Mouse (Mus musculus) 3134 (cell line): Measurements from ENCODE around the gene Rlf.
A peak's percentile ranks its signal among the peaks of the same experiment; 100 is the strongest.

Experiments used
- DNase-seq: peaks from one replicate; pipeline ENCODE4 v3.0.0-alpha.2; 2011; ENCODE audit warnings: low spot score; ENCODE audit not compliant: insufficient read length; ENCODE audit errors: extremely low read depth

Gene Rlf

DNA sequence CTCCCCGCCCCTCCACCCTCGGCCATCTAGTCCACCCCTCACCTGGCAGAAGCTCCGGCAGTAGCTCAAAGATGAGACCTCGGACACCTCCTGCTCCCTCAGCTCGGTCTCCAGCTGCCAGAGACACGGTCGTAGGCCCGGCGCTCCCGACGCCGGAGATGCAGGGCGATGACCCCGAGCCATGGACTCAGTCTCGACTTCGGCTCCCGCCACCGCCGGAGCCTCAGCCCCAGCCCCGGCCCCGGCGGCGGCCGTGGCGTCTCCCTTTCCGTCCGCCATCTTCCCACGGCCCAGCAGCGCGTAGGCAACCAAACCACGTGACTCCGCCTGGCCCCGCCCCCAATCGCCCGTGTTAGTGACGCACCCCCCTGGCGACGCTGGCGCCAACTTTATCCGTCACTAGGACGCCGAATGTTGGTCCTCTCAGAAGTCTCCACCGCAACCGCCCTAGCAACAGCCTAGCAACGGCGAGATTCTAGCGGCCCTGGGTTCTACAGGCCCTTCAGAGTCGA, at the start of gene Rlf:
Rlf (minus strand) TSS at position 292 of the 512 bp plus-strand sequence.
- peak; percentile 95 for DNase-seq

DNA sequence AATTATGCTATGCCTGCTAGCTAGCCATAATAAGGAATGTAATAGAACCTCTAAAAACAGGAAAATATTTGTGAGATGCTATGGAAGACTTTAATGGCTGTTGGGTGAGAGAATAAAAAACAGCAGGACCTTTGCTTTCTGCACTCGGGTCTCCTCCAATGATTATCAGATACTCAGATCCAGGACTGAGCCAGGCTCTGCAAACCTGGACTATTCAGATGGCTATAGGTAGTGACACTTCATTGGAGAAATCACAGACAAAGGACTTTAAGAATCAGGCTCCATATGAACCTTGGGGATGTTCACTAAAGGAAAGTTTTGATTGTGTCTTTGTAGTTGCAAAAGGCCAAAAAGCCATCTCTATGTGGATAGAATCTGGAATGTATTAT, 26.7 kb upstream of the Rlf start:
- DNase-seq: no peak

DNA sequence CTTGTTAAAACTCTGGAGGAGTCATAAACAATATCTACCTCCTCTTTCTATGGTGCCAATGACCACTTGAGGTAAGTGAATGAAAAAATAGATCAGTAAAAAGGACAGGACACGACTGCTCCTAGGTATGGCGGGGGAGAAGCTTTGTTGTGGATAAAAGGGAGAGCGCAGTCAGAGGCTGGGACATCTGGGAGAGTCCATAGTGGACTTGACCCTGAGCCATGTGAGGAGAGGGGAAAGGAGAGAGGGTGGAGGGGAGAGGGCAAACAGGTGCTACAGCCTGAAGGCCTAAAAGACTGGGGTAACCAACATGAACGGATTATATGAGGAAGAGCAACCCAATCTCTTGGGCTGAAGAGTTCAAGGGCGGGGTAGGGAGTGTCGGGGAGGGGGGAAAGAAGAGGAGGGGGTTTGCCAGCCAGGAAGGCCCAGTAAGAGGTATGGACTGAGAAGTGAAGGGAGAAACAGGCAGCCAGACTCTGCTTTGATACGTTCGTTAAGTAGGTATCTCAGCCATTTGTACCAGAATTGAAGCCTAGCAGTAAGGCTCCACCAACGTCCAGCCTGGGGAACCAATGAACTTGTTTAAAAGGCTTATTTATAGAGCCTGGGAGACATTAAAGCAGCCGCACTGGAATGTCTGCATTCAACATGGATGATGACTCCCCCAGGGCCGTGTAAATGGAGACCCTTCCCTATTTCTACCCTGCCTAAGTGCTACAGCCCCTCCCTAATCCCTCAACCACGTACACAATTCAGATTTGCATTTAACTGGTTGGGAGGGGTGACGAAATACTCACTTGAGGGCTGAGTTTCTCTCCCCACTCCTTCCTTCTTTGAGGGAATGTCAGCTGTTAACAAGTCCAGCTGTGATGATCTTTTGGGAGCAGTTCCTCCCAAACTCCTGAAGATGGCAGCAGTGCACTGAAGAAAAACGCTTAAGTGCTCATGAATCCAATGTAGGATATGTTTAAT, 26.0 kb upstream of the Rlf start:
- DNase-seq: no peak

DNA sequence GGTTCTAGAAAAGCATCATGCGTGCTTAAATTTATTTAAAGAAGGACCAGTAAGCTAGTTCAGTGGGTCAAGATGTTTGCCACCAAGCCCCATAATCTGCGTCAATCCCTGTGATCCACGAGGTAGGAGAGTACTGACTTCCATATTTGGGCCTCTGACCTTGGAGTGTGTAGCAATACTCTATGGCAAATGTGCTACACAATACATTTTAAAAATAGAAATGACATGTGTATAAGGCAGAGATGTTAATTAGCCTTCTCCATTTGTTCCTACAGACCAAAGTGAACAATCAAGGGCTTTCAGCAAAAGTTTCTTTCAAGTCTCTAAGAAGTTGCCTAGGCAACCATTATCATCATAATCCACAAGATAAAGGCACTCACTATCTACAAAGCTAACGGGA, 25.0 kb upstream of the Rlf start:
- no peak for DNase-seq

DNA sequence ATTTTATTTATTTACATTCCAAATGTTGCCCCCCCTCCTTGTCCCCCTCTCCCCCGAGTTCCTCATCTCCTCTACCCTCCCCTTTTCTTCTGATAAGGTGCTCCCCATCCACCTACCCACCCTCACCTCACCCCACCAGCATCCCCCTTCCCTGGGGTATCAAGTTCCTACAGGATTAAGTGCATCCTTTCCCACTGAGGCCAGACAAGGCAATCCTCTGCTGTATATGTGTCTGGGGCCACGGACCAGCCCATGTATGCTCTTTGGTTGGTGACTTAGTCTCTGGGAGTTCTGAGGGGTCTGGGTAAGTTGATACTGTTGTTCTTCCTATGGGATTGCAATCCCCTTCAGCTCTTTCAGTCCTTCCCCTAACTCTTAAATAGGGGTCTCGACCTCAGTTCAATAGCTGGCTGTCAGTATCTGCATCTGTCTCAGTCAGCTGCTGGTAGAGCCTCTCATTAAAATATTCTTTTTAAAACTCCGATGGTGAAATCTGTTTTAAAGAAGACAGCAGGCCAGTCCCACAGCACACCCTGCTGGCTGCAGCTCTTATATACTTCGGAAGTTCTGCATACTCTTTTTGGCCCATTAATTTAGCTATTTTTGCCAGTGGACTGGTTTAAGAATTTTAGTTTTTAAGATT, 17.0 kb upstream of the Rlf start:
- DNase-seq: no peak

DNA sequence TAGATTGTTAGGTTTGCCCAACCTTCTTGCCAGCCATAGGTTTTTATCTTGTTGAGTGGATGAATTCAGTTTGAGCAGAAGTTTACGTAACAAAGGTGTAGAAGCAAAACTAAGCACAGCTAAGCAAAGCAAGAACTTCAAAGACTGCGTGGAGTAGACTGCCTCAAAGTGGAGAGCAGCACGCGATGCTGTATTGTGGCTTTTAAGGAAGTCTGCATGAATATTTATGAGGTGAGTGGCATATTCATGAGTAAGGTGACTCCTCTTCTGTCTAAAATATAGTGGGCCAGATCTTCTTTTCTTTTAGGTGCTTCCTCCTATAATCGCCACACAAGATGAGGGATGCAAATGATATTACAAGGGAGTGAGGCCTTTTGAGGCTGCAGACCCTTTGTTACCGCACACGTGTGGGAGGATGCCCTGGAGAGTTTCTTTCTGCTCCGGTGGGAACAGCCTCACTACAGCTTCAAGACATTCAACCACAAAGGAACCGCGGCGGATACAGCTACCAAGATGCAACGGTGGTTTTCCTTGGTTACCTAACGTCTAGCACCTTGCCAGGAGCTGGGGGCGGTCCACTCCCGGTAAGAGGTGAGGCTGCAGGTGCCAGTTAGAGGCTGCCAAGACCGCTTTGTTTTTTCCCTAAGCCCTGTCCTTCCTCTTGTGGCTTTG, 16.2 kb upstream of the Rlf start:
- DNase-seq: no peak

DNA sequence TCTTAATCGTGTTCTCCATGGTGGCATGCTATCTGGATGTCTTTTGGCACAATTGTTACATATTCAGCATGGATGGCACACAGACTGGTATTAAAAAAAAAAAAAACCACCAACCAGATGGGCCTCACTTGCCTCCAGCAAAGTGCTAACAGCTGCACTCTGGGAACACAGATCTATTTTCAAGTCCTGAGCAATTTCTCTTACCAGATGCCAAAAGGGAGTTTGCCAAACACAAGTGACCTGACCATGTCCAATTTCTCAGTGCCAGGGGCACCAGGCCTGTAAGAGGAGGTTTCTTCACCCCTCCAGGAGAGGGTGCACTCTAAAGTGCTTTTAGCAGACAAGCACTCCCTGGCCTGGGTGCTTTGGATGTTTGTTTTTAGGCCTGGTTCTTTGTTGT, 12.2 kb upstream of the Rlf start:
- no peak for DNase-seq

DNA sequence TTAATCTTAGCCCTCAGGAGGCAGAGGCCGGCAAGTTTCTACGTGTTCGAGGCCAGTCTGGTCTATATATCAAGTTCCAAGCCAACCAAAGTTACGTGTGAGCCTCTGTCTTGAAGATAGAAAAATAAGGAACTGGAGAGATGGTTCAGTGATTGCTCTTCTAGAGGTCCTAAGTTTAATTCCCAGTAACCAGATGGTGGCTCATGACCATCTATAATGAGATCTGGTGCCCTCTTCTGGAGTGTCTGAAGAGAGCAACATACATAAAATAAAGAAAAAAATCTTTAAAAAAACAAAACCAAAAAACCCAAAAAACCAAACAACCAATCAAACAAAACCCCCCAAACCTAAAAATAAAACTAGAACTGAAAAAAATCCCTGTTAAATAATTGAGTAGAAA, 10.3 kb upstream of the Rlf start:
- no peak for DNase-seq

DNA sequence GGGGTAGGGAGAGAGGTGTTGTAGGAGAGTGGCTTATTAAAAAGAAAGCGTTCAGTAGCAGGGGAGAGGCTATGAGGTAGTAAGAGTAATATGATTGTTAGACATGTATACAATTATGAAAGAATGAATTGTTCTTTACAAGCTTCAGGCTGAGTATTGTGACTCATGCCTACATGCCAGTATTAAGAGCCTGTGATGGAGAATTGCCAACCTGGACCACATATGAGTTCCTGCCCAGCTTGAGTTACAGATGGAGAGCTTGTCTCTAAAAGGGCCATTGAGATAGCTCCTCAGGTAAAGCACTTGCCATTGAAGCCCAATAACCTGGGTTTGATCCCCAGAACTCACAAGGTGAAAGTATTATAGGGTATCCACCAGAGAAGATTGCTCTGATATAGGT, 8.3 kb upstream of the Rlf start:
- DNase-seq: no peak

DNA sequence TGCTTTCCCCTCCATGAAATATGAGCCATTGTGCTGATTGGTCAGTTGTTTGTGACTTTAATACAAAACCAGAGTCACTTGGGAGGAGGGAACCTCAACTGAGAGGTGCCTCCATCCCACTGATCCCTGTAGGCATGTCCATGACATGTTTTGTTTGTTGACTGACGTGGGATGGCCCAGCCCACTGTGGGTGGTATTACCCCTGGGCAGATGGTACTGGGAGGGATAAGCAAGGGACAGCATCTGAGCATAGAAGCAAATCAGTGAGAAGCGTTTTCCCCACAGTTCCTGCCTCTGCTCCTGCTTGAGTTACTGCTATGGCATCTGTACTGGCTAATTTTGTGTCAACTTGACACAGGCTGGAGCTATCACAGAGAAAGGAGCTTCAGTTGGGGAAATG, 1.3 kb upstream of the Rlf start:
- DNase-seq: no peak

DNA sequence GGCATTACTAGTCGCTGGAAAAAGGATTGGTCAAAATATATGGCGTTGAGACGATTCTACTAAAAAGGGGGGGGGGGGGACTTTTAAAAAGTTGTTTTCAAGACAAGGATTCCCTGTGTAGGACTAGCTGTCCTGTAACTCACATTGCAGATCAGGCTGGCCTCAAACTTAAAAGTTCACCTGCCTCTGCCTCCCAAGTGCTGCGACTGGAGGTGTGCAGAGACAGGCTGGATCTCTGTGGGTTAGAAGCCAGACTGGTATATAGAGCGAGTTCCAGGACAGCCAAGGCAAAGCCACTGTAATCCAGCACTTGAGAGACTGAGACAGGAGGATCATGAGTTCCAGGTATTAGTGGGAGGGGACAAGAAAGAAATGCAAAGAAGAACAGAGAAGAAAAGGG, 605 bp upstream of the Rlf start:
- no peak for DNase-seq

DNA sequence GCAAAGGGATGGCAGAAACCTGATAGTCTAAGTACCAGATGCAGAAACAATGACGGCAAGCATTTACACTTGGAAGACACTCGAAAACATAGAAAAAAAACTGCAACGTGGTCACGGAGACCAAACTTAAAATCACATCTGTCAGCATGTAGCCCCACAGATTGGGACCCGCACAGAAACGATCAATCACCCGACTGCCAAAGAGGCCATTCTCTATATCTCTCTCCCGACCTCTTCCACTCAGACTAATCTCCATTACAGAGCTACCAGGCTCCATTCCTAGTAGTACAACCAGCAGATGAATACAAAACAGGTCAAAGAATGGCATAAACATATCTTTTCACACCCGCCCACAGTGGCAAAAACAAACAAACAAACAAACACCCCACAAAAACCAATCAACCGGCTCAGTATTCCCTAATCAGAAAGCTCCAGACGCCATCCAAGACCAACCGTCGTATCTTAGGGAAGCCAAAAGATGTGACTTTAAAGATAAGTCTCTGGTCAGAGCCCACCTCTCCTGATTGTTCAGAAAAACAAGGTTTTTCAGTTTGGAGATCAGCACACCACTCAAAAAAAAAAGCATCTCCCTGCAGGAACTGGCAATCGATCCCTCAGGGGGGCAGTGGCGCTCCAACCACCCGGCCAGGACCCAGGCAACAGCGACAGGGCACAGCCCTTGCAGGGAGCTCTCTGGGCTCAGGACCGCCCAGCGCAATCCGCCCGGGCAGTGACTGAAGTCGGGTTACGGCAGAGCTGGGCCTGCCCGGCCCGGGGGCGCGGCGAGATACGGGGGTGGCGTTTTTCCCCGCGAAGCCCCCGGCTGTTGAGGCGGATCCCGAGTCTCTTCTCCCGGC, 720 bp downstream of the Rlf start:
- no peak for DNase-seq

DNA sequence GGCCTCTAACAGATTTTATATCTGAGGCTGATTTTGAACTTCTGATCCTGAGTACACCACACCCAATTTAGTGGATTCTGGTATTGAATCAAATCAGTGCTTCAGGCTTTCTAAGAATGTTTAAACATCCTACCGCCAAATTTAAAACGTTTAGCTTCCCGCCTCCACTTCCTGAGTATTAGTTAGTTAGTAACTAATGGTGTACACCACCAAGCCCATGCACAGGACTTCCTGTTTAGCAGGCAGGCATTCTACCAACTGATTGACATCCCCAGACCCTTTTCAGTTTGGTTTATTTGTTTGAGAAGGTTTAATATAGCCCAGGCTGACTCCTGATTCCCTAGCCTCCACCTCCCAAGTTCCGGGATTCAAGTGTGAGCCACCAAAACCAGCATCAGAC, 6.0 kb downstream of the Rlf start:
- no peak for DNase-seq

DNA sequence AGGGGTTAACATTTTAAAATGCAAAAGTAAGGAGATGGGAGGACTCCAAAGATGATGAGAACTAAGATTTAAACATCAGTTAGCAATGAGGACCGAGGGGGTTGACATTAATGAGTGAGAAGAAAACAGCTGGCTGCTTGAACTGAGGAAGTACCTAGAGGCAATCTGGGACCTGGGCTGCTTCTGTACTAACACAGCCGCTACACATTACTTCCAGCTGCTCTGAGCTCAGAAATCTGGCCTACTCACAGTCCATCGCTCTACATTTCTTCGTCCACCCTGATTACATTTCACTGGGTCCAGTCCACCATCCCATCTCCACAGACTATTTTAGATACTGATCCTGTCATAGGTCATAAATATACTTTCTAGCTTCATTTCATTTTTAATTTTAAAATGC, 17.0 kb downstream of the Rlf start:
- DNase-seq: no peak

DNA sequence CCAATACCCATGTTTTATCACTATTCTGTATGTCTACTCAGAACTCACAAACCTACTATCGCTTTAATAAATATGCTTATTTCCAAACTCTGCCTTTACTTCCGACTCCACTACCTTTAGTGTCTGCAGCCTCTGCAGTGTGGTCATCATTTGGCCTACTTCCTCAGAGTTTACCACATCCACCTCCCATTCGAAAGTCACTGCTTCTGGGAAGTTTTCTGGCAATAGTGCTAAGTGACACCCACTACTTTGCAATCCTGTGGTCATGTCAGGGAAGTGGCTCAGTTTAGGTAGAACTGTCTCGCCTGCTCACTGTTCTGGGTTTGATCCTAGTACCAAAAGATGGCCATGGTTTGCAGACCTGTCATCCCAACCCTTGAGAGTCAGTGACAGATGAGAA, 17.9 kb downstream of the Rlf start:
- DNase-seq: no peak

DNA sequence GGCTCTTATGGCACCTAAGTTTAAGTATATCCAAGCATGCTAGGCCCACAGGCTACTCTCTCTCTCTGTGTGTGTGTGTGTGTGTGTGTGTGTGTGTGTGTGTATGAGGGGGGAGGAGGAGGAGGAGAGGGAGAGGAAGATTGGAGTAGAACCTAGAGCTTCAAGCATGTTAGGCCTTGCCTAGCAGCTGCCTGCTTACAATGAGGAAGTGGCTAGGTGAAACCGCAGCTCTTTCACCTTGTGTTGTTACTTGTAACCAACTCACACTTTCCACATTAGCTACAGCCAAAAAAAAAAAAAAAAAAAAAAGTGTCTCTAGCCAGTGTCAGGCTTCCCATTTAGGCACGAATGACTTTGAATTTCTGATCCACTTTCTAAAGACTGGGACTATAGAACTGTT, 18.7 kb downstream of the Rlf start:
- DNase-seq: no peak

DNA sequence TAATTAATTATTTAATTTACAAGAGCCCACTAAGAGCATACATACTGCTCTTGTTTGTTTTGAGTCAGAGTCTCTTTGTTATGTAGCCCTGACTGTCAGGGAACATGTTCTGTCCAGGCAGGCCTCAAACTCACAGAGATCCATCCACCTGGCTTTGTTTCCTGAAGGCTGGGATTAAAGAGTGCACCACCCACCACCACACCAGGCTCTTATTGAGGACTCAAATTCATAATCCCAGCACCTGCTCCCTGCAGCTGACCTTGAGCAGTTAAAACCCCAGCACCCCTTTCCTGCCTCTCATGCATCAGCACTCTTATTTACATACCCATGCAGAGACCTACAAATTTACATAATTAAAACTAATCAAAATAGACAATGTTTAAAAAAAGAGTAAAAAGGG, 20.1 kb downstream of the Rlf start:
- DNase-seq: no peak

DNA sequence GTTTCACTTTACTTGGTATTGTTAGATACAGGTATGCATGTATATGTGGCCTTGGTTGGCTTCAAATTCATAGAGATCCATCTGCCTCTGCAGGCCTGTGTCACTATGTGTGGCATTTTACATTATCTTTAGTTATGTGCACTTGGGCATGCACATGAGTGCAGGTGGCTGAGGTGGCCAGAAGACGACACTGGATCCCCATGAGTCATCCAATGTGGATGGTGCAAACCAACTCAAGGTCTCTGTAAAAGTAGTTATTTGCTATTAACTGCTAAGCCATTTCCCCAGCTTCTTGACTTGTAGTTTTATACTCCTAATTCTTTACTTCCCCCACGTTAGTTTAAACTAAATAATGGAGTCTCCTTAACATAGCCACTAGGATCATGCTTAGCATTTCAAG, 22.6 kb downstream of the Rlf start:
- no peak for DNase-seq

DNA sequence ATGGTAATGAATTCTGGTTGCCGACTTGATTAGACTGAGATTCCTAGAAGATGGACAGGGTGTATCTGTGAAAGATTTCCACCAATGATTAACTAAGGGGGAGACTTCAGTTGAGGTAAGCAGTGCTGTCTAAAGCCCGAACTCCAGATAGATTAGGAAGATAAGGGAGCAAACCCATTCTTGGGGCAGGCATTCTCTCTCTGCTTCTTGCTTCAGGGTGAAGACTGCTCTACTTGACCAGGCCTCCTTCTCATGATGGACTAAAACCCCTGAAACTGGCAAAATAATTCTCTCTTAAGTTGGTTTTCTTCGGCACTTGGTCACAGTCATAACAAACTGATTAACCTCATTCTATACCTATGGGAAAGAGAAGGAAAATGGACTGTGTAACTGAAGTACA, 25.5 kb downstream of the Rlf start:
- no peak for DNase-seq

DNA sequence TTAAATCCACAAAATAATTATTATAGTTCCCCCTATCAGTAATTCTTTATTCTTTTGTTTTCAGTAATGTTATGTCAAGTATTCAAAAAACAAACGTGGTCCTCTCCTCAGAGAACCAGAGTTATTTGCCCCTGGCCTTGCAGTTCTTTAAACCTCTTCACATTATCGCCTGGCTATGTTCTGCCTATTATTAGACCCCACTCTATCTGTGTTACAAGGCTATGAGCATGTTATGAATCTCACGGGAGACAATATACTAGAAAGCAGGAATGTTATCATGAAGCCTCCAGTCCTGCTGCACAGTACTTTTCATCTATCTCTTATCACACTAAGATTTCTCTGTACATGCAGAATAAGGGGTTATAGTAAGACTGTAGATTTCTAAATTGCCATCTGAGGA, 35.2 kb downstream of the Rlf start:
- no peak for DNase-seq

DNA sequence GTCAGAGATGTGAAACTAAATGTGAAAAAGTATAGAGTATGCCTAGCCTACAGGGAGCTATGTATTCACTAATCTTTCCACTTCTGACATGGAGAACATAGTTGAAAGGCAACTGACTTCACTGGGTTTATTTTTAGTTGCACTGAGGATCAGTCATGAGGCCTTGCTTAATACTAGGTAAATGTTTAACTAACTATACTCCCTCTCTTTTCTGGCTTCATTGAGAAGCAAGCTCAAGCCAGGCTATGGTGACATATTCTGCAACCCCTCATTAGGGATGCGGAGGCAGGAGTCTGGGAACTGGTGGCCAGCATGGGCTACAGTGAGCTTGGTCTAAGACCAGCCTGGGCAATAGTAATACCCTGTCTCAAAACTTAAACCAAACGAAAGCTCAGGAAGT, 47.2 kb downstream of the Rlf start:
- DNase-seq: no peak
